7 mouse cellular contexts compared by ENCODE assay signal in the genomic region with DNA sequence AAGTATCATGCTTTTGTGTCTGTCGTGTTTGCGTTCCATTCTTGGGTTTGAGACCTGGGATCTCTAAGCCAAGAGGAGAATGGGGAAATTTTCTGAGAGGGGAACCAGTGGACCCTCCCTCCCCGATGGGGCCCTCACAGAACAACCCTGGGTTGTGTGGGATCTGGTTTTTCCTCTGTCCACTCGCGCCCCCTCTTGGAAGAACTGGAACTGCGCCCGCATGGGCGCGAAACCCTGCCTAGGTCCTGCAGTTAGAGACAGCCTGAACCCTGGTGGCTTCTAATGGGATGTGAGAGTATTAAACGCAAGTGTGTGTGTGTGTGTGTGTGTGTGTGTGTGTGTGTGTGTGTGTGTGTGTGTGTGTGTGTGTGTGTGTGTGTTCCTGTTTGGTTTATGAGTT. TPM values are rescaled to one million over a fixed set of nuclear protein-coding genes. Genes with fewer than 3 reads are reported as not detected.
DNase-seq lines count a peak whose midpoint lies in the region; ATAC-seq and TF ChIP-seq lines count a peak whose summit lies in the region.

No protein-coding gene starts in this region.

- H3K27me3 ChIP-seq in C2C12 (ENCODE audit: control insufficient read depth, insufficient read depth, insufficient read length), result no peaks in the 10 kb centered on the region
- H3K27me3 ChIP-seq in heart, embryonic 12.5 days (replicated peaks), result no peaks in the 10 kb centered on the region
- H3K27me3 ChIP-seq in kidney, embryonic 14.5 days (ENCODE audit: control insufficient read depth, insufficient read depth, low read length), result no peaks in the 10 kb centered on the region
- H3K27me3 ChIP-seq in stomach, embryonic 14.5 days (ENCODE audit: control insufficient read depth, insufficient read depth, low read length), result no peaks in the 10 kb centered on the region

- DNase-seq in 3134 (ENCODE audit: extremely low read depth, insufficient read length, low spot score), result peak; percentile 77
- peak; percentile 85 for DNase-seq in lung, postnatal 14 days

- no peak overlapping the region for H3K4me3 ChIP-seq in C2C12 (ENCODE audit: insufficient read depth, poor library complexity, severe bottlenecking)
- no peak overlapping the region for H3K4me3 ChIP-seq in cortical plate, adult 2 months (ENCODE audit: insufficient read depth, low read length)
- no peak overlapping the region for H3K4me3 ChIP-seq in heart, embryonic 12.5 days
- no peak overlapping the region for H3K4me3 ChIP-seq in kidney, embryonic 14.5 days (ENCODE audit: low read length)
- no peak overlapping the region for H3K4me3 ChIP-seq in stomach, embryonic 14.5 days (ENCODE audit: low read depth, low read length)

- peaks cover 22% of the 10 kb centered on the region for H3K79me2 ChIP-seq in C2C12 (ENCODE audit: control insufficient read depth, insufficient read depth)

- H3ac ChIP-seq in C2C12 (ENCODE audit: control insufficient read depth, insufficient read length, low read depth), result no peak overlapping the region

- no peak overlapping the region for H3K9ac ChIP-seq in heart, embryonic 12.5 days
- no peak overlapping the region for H3K9ac ChIP-seq in kidney, embryonic 14.5 days (ENCODE audit: low read depth, low read length)
- no peak overlapping the region for H3K9ac ChIP-seq in stomach, embryonic 14.5 days (replicated peaks; ENCODE audit: low read depth, low read length)

- no peaks in the 10 kb centered on the region for H3K9me3 ChIP-seq in heart, embryonic 12.5 days (replicated peaks)
- H3K9me3 ChIP-seq in kidney, embryonic 14.5 days (ENCODE audit: control insufficient read depth, low read length), result no peaks in the 10 kb centered on the region
- no peaks in the 10 kb centered on the region for H3K9me3 ChIP-seq in stomach, embryonic 14.5 days (ENCODE audit: control insufficient read depth, low read depth, low read length)

- no peaks in the 10 kb centered on the region; the same call in 1 of the 2 replicates for H3K4me1 ChIP-seq in cortical plate, adult 2 months (ENCODE audit: control insufficient read depth, insufficient read depth, low read length)
- H3K4me1 ChIP-seq in heart, embryonic 12.5 days (replicated peaks), result peaks cover 52% of the 10 kb centered on the region
- H3K4me1 ChIP-seq in kidney, embryonic 14.5 days (ENCODE audit: control insufficient read depth, insufficient read depth, low read length), result peaks cover 40% of the 10 kb centered on the region
- peaks cover 34% of the 10 kb centered on the region for H3K4me1 ChIP-seq in stomach, embryonic 14.5 days (ENCODE audit: control insufficient read depth, insufficient read depth, low read length)

- no peak overlapping the region for H3K4me2 ChIP-seq in heart, embryonic 12.5 days
- no peak overlapping the region for H3K4me2 ChIP-seq in kidney, embryonic 14.5 days (replicated peaks; ENCODE audit: low read depth, low read length)
- H3K4me2 ChIP-seq in stomach, embryonic 14.5 days (replicated peaks; ENCODE audit: low read depth, low read length), result 0 out of 2 replicates have a peak overlapping the region, but pooled peaks have one; percentile 29

- H3K27ac ChIP-seq in cortical plate, adult 2 months (ENCODE audit: insufficient read depth, low read length), result 0 out of 2 replicates have a peak overlapping the region, but pooled peaks have one; percentile 36
- peak overlapping the region; percentile 80 for H3K27ac ChIP-seq in heart, embryonic 12.5 days (ENCODE audit: poor library complexity, severe bottlenecking)
- H3K27ac ChIP-seq in kidney, embryonic 14.5 days (ENCODE audit: low read depth, low read length), result peak overlapping the region; percentile 82; the same call in 1 of the 2 replicates
- H3K27ac ChIP-seq in stomach, embryonic 14.5 days (ENCODE audit: low read length), result peak overlapping the region; percentile 71; the same call in 1 of the 2 replicates

- peaks cover 9% of the 10 kb centered on the region for H3K36me3 ChIP-seq in C2C12 (ENCODE audit: control insufficient read depth, insufficient read depth)
- no peaks in the 10 kb centered on the region for H3K36me3 ChIP-seq in heart, embryonic 12.5 days
- peaks cover 3% of the 10 kb centered on the region; the same call in 1 of the 2 replicates for H3K36me3 ChIP-seq in kidney, embryonic 14.5 days (ENCODE audit: control insufficient read depth, insufficient read depth, low read length)
- H3K36me3 ChIP-seq in stomach, embryonic 14.5 days (ENCODE audit: control insufficient read depth, insufficient read depth, low read length), result no peaks in the 10 kb centered on the region

- peak; percentile 49; the same call in 1 of the 2 replicates for ATAC-seq in heart, embryonic 12.5 days (ENCODE audit: insufficient number of reproducible peaks, low FRiP score)
- ATAC-seq in kidney, embryonic 14.5 days (ENCODE audit: low FRiP score, low TSS enrichment), result peak; percentile 37; the same call in 1 of the 2 replicates
- no peak for ATAC-seq in stomach, embryonic 14.5 days (ENCODE audit: insufficient number of reproducible peaks, insufficient read depth, low FRiP score, low read depth)

- peak; percentile 53 for TF ChIP-seq CTCF in C2C12 (IDR thresholded peaks at IDR 0.05; ENCODE audit: control insufficient read depth, insufficient read depth, insufficient read length)
- TF ChIP-seq CTCF in cortical plate, adult 2 months (IDR thresholded peaks at IDR 0.05; ENCODE audit: extremely low read depth, insufficient read depth, low read length), result peak; percentile 33; the same call in 1 of the 2 replicates

- no peak for TF ChIP-seq POLR2A in cortical plate, adult 2 months (IDR thresholded peaks at IDR 0.05; ENCODE audit: extremely low read depth, insufficient read depth, low read length)

- 30% methylated on average over 10 of the region's 10 CpGs for WGBS in heart, embryonic 12.5 days
- WGBS in kidney, embryonic 14.5 days, result 37% methylated on average over 10 of the region's 10 CpGs
- WGBS in stomach, embryonic 14.5 days, result 35% methylated on average over 10 of the region's 10 CpGs

- peaks cover 10% of the 10 kb centered on the region for H3K79me3 ChIP-seq in C2C12 (ENCODE audit: low read depth)

TF ChIP-seq in C2C12, 6 proteins besides CTCF, POLR2A, EP300 and RAD21:
- TF ChIP-seq FOSL1 (IDR thresholded peaks at IDR 0.05; ENCODE audit: insufficient read depth, low read length, poor library complexity, severe bottlenecking) (no peak), MYOD1 (IDR thresholded peaks at IDR 0.05; ENCODE audit: control insufficient read depth, insufficient read length, low read depth) (no peak), CEBPB (IDR thresholded peaks at IDR 0.05; ENCODE audit: low read depth) (no peak), USF1 (IDR thresholded peaks at IDR 0.05; ENCODE audit: low read depth) (no peak), MYOG (IDR thresholded peaks at IDR 0.05; ENCODE audit: control insufficient read depth, extremely low read depth, insufficient read length) (no peak), MAX (IDR thresholded peaks at IDR 0.05) (no peak)

RNA-seq across cellular contexts. Expression of a gene that starts 6.4 kb away (rescaled TPM):
- 503 TPM for polyA plus RNA-seq in C2C12 (2012; fragmentation: generic; extraction: Trizol)
- 74.2 and 81.0 TPM in 2 replicates for polyA plus RNA-seq in cortical plate, adult 2 months (2012; rRNA removed)
- 87.7 and 90.9 TPM in 2 replicates for polyA plus RNA-seq in heart, embryonic 12.5 days (2016; fragmentation: Nextera tagmentation; extraction: Ambion mirVana)
- 129 and 178 TPM in 2 replicates for polyA plus RNA-seq in kidney, embryonic 14.5 days (2014; fragmentation: Nextera tagmentation; extraction: Ambion mirVana)
- 147 and 150 TPM in 2 replicates for polyA plus RNA-seq in stomach, embryonic 14.5 days (2014; fragmentation: Nextera tagmentation; extraction: Ambion mirVana)

RNA-seq across cellular contexts. Expression of a gene that starts 11.5 kb away (rescaled TPM):
- 0.39 TPM for polyA plus RNA-seq in C2C12 (2012; fragmentation: generic; extraction: Trizol)
- polyA plus RNA-seq in cortical plate, adult 2 months (2012; rRNA removed), result 6.3 and 6.9 TPM in 2 replicates
- polyA plus RNA-seq in heart, embryonic 12.5 days (2016; fragmentation: Nextera tagmentation; extraction: Ambion mirVana), result 18.9 and 20.8 TPM in 2 replicates
- polyA plus RNA-seq in kidney, embryonic 14.5 days (2014; fragmentation: Nextera tagmentation; extraction: Ambion mirVana), result 12.1 and 18.8 TPM in 2 replicates
- polyA plus RNA-seq in stomach, embryonic 14.5 days (2014; fragmentation: Nextera tagmentation; extraction: Ambion mirVana), result 18.4 and 21.7 TPM in 2 replicates

RNA-seq across cellular contexts. Expression of a gene that starts 55.6 kb away (rescaled TPM):
- polyA plus RNA-seq in C2C12 (2012; fragmentation: generic; extraction: Trizol), result 24.7 TPM
- 20.0 and 21.5 TPM in 2 replicates for polyA plus RNA-seq in cortical plate, adult 2 months (2012; rRNA removed)
- polyA plus RNA-seq in heart, embryonic 12.5 days (2016; fragmentation: Nextera tagmentation; extraction: Ambion mirVana), result 23.1 and 25.2 TPM in 2 replicates
- 35.4 and 40.8 TPM in 2 replicates for polyA plus RNA-seq in kidney, embryonic 14.5 days (2014; fragmentation: Nextera tagmentation; extraction: Ambion mirVana)
- polyA plus RNA-seq in stomach, embryonic 14.5 days (2014; fragmentation: Nextera tagmentation; extraction: Ambion mirVana), result 26.5 and 30.1 TPM in 2 replicates
